8 mouse cellular contexts compared by ENCODE assay signal in genomic region chr14:25457434-25457957, GRCm38 (mm10). TPM values are rescaled to one million over a fixed set of nuclear protein-coding genes. Genes with fewer than 3 reads are reported as not detected.
DNase-seq lines count a peak whose midpoint lies in the region; ATAC-seq and TF ChIP-seq lines count a peak whose summit lies in the region.

No protein-coding gene starts in this region.

- no peaks in the 10 kb centered on the region for H3K9me3 ChIP-seq in E14TG2a.4 (ENCODE audit: low read length)
- H3K9me3 ChIP-seq in forebrain, postnatal 0 days (ENCODE audit: low read length), result no peaks in the 10 kb centered on the region
- H3K9me3 ChIP-seq in neural tube, embryonic 15.5 days (replicated peaks), result no peaks in the 10 kb centered on the region

- no peaks in the 10 kb centered on the region for H3K36me3 ChIP-seq in E14TG2a.4 (ENCODE audit: insufficient read depth, low read length)
- no peaks in the 10 kb centered on the region for H3K36me3 ChIP-seq in forebrain, postnatal 0 days (ENCODE audit: insufficient read depth)
- no peaks in the 10 kb centered on the region for H3K36me3 ChIP-seq in neural tube, embryonic 15.5 days

- ATAC-seq in forebrain, postnatal 0 days, result peak; percentile 70
- ATAC-seq in neural tube, embryonic 15.5 days (ENCODE audit: low FRiP score), result peak; percentile 82

- H3K4me2 ChIP-seq in forebrain, postnatal 0 days (ENCODE audit: low read depth), result peak overlapping the region; percentile 88
- H3K4me2 ChIP-seq in neural tube, embryonic 15.5 days, result peak overlapping the region; percentile 89

- WGBS in forebrain, postnatal 0 days, result 2% methylated on average over 49 of the region's 52 CpGs
- WGBS in lung, adult 2 months, result under 1% methylated on average over 51 of the region's 52 CpGs
- WGBS in neural tube, embryonic 15.5 days, result under 1% methylated on average over 52 of the region's 52 CpGs

- peak overlapping the region; percentile 97 for H3K27ac ChIP-seq in forebrain, postnatal 0 days (ENCODE audit: low read depth, low read length)
- H3K27ac ChIP-seq in layer of hippocampus, adult 2 months, result peak overlapping the region; percentile 93
- peak overlapping the region; percentile 99 for H3K27ac ChIP-seq in neural tube, embryonic 15.5 days (replicated peaks)

- H3K27me3 ChIP-seq in E14TG2a.4 (ENCODE audit: insufficient read depth, low read length), result peaks cover 89% of the 10 kb centered on the region
- H3K27me3 ChIP-seq in forebrain, postnatal 0 days (ENCODE audit: insufficient read depth, low read length), result no peaks in the 10 kb centered on the region
- no peaks in the 10 kb centered on the region for H3K27me3 ChIP-seq in neural tube, embryonic 15.5 days (replicated peaks)

- peak overlapping the region; percentile 80 for H3K4me3 ChIP-seq in E14TG2a.4 (replicated peaks; ENCODE audit: low read length)
- peak overlapping the region; percentile 78 for H3K4me3 ChIP-seq in forebrain, postnatal 0 days (ENCODE audit: low read depth, low read length)
- H3K4me3 ChIP-seq in layer of hippocampus, adult 2 months, result peak overlapping the region; percentile 87
- H3K4me3 ChIP-seq in lung, adult 2 months (replicated peaks; ENCODE audit: extremely low read depth, low read depth, low read length), result peak overlapping the region; percentile 78
- peak overlapping the region; percentile 84 for H3K4me3 ChIP-seq in neural tube, embryonic 15.5 days (replicated peaks)

- H3K4me1 ChIP-seq in E14TG2a.4 (replicated peaks; ENCODE audit: low read depth, low read length), result peaks cover 55% of the 10 kb centered on the region
- 0 out of 2 replicates have a peak, but pooled peaks cover 11% of the 10 kb centered on the region for H3K4me1 ChIP-seq in forebrain, postnatal 0 days (ENCODE audit: insufficient read depth)
- peaks cover 12% of the 10 kb centered on the region for H3K4me1 ChIP-seq in lung, adult 2 months (ENCODE audit: control insufficient read depth, insufficient read depth, low read length)
- peaks cover 45% of the 10 kb centered on the region for H3K4me1 ChIP-seq in neural tube, embryonic 15.5 days

- peak; percentile 95 for DNase-seq in cerebellum, adult 11 months
- peak; percentile 97 for DNase-seq in forebrain, postnatal 0 days
- peak; percentile 99 for DNase-seq in heart, postnatal 4 days
- peak; percentile 92 for DNase-seq in layer of hippocampus, adult 2 months (ENCODE audit: low spot score in 2 of 2)
- peak; percentile 99 for DNase-seq in lung, adult 2 months
- DNase-seq in testis, postnatal 10 days (ENCODE audit: low spot score), result peak; percentile 98

- H3K9ac ChIP-seq in forebrain, postnatal 0 days, result peak overlapping the region; percentile 86
- peak overlapping the region; percentile 99 for H3K9ac ChIP-seq in neural tube, embryonic 15.5 days (replicated peaks)

- no peak for TF ChIP-seq CTCF in E14TG2a.4 (conservative IDR thresholded peaks at IDR 0.05; ENCODE audit: low read length)
- peak; percentile 74 for TF ChIP-seq CTCF in forebrain, postnatal 0 days (IDR thresholded peaks at IDR 0.05; ENCODE audit: low read depth)
- TF ChIP-seq CTCF in layer of hippocampus, adult 2 months (conservative IDR thresholded peaks at IDR 0.05), result peak; percentile 67
- TF ChIP-seq CTCF in lung, adult 2 months (IDR thresholded peaks at IDR 0.05; ENCODE audit: insufficient read depth, low read length), result no peak

- no peak for TF ChIP-seq POLR2A in lung, adult 2 months (IDR thresholded peaks at IDR 0.05; ENCODE audit: borderline replicate concordance, extremely low read depth, low read depth, low read length)

RNA-seq across cellular contexts. Expression of gene Zmiz1, which starts 1.5 kb away (rescaled TPM):
- total RNA-seq in forebrain, postnatal 0 days (2014; rRNA removed), result 48.5 and 75.6 TPM in 2 replicates
- 27.7 and 38.0 TPM in 2 replicates for polyA plus RNA-seq in forebrain, postnatal 0 days (2015; fragmentation: Nextera tagmentation; extraction: Ambion mirVana)
- 10 to 100 TPM; 67.0 to 78.5 TPM for total RNA-seq in heart, postnatal 4 days (2021)
- 10 to 100 TPM; 87.7 to 99.3 TPM for total RNA-seq in layer of hippocampus, adult 2 months (2021)
- polyA plus RNA-seq in lung, adult 2 months (2012; rRNA removed), result 51.6 and 52.6 TPM in 2 replicates
- polyA plus RNA-seq in neural tube, embryonic 15.5 days (2015; fragmentation: Nextera tagmentation; extraction: Ambion mirVana), result 51.1 and 54.7 TPM in 2 replicates

Comparison
In these comparisons a context has a peak if more than half of its experiments do, and no peak if none do; other contexts are left out.
1. Peak in every context shown above with its lines: DNase-seq, ATAC-seq, H3K4me3 ChIP-seq and H3K27ac ChIP-seq.
2. CTCF ChIP-seq: peak in forebrain, postnatal 0 days (single experiment) and layer of hippocampus, adult 2 months (single experiment); none in E14TG2a.4 (single experiment) and lung, adult 2 months (single experiment).